In the genomic region with DNA sequence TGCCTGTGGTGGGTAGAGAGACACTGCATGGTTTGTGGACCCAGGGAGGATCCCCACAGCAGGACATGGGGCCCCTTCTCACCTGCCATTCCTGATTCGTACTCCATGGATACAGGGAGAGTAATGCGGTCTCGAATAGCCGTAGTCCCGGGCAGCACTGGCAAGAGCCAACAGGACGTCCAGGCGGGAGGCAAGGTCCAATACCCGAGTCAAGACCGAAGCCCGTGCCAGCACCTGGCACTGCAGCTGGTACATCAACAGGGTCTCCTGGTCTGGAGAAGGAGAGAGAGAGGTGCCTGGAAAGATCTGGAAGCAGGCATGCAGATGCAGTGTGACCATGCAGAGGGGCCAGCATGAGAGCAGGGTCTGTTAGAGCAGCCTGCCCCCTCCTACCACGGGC, we compare ENCODE assay signal across 19 mouse cellular contexts. TPM values are rescaled to one million over a fixed set of nuclear protein-coding genes. Genes with fewer than 3 reads are reported as not detected.
DNase-seq lines count a peak whose midpoint lies in the region; ATAC-seq lines count a peak whose summit lies in the region.
"Had no signal": no experiment of that assay in that cellular context is flagged by ENCODE, and none has a peak within 500 bp of the region (broad histone marks: within the 10 kb centered on the region; RNA-seq: fewer than 3 reads in every experiment).

No protein-coding gene starts in this region.

- 0 out of 2 replicates have a peak overlapping the region, but pooled peaks have one; percentile 9 for H3K4me3 ChIP-seq in midbrain, embryonic 10.5 days
- H3K4me3 ChIP-seq in midbrain, embryonic 11.5 days (ENCODE audit: low read depth, low read length), result no peak overlapping the region
- no peak overlapping the region for H3K4me3 ChIP-seq in limb, embryonic 10.5 days
- H3K4me3 ChIP-seq: forebrain, embryonic 15.5 days had no signal

- H3K27me3 ChIP-seq in midbrain, embryonic 10.5 days (ENCODE audit: low read depth, poor library complexity, severe bottlenecking), result no peaks in the 10 kb centered on the region
- no peaks in the 10 kb centered on the region for H3K27me3 ChIP-seq in midbrain, embryonic 11.5 days (ENCODE audit: control insufficient read depth, insufficient read depth, low read length)
- H3K27me3 ChIP-seq in limb, embryonic 10.5 days (ENCODE audit: low read depth, poor library complexity, severe bottlenecking), result peaks cover 4% of the 10 kb centered on the region; the same call in 1 of the 2 replicates
- H3K27me3 ChIP-seq: CH12.LX; forebrain, embryonic 15.5 days had no signal

- peak; percentile 27 to 29 for DNase-seq in cerebellum, postnatal 14 days
- DNase-seq in cerebellum, adult 9-10 months, result no peak
- DNase-seq in heart, adult 11 months, result peak; percentile 87
- no peak for DNase-seq in heart, adult 8-10 months (ENCODE audit: low spot score)
- no peak for DNase-seq in midbrain, embryonic 10.5 days (ENCODE audit: low spot score)
- DNase-seq in midbrain, embryonic 11.5 days (ENCODE audit: low spot score, missing footprints), result no peak
- peak; percentile 27 for DNase-seq in limb, embryonic 10.5 days (ENCODE audit: low spot score)
- no peak for DNase-seq in spleen, postnatal 14 days (ENCODE audit: low spot score in 2 of 2)
- DNase-seq: adrenal gland, postnatal 10 days; cerebellum, adult 11-12 months; cerebellum, postnatal 25 days; gastrocnemius, postnatal 10 days; heart, postnatal 14 days; kidney, adult 2 months had no signal

- H3K9ac ChIP-seq in midbrain, embryonic 11.5 days (ENCODE audit: low read length), result no peak overlapping the region
- H3K9ac ChIP-seq: forebrain, embryonic 15.5 days; hindbrain, embryonic 14.5 days had no signal

- H3K36me3 ChIP-seq in midbrain, embryonic 10.5 days, result no peaks in the 10 kb centered on the region
- H3K36me3 ChIP-seq in midbrain, embryonic 11.5 days (ENCODE audit: control insufficient read depth, insufficient read depth, low read length), result no peaks in the 10 kb centered on the region
- H3K36me3 ChIP-seq in limb, embryonic 10.5 days, result no peaks in the 10 kb centered on the region
- H3K36me3 ChIP-seq: forebrain, embryonic 15.5 days had no signal

- H3K9me3 ChIP-seq in midbrain, embryonic 10.5 days (replicated peaks), result no peaks in the 10 kb centered on the region
- H3K9me3 ChIP-seq in midbrain, embryonic 11.5 days (ENCODE audit: control insufficient read depth, low read length), result no peaks in the 10 kb centered on the region
- H3K9me3 ChIP-seq in limb, embryonic 10.5 days (replicated peaks), result no peaks in the 10 kb centered on the region
- H3K9me3 ChIP-seq: forebrain, embryonic 15.5 days had no signal

- no peak overlapping the region for H3K4me2 ChIP-seq in midbrain, embryonic 11.5 days
- H3K4me2 ChIP-seq: forebrain, embryonic 15.5 days; hindbrain, embryonic 14.5 days had no signal

- peaks cover 44% of the 10 kb centered on the region for H3K4me1 ChIP-seq in midbrain, embryonic 10.5 days
- peaks cover 9% of the 10 kb centered on the region for H3K4me1 ChIP-seq in midbrain, embryonic 11.5 days (ENCODE audit: control insufficient read depth, insufficient read depth, low read length)
- H3K4me1 ChIP-seq in limb, embryonic 10.5 days, result peaks cover 30% of the 10 kb centered on the region

- H3K27ac ChIP-seq in midbrain, embryonic 10.5 days (replicated peaks), result 0 out of 2 replicates have a peak overlapping the region, but pooled peaks have one; percentile 29
- no peak overlapping the region for H3K27ac ChIP-seq in midbrain, embryonic 11.5 days (ENCODE audit: low read depth, low read length)
- H3K27ac ChIP-seq in limb, embryonic 10.5 days, result peak overlapping the region; percentile 21; the same call in 1 of the 2 replicates
- H3K27ac ChIP-seq: forebrain, embryonic 15.5 days; hindbrain, embryonic 14.5 days had no signal

- 87% methylated on average over 11 of the region's 11 CpGs for WGBS in midbrain, embryonic 10.5 days
- 91% methylated on average over 11 of the region's 11 CpGs for WGBS in midbrain, embryonic 11.5 days
- 90% methylated on average over 11 of the region's 11 CpGs for WGBS in limb, embryonic 10.5 days

- no peak for ATAC-seq in midbrain, embryonic 11.5 days (ENCODE audit: low FRiP score)
- ATAC-seq: forebrain, embryonic 15.5 days; intestine, embryonic 16.5 days had no signal

RNA-seq across cellular contexts. Expression of a gene that starts 3.5 kb away (rescaled TPM):
- total RNA-seq in heart, adult 8-10 months (2022), result not detected
- polyA plus RNA-seq in midbrain, embryonic 10.5 days (2016; fragmentation: Nextera tagmentation; extraction: Ambion mirVana), result 7.1 and 7.7 TPM in 2 replicates
- 5.3 and 7.3 TPM in 2 replicates for polyA plus RNA-seq in midbrain, embryonic 11.5 days (2014; fragmentation: Nextera tagmentation; extraction: Ambion mirVana)
- polyA plus RNA-seq in limb, embryonic 10.5 days (2016; fragmentation: Nextera tagmentation; extraction: Ambion mirVana), result 1.2 and 1.4 TPM in 2 replicates
- total RNA-seq: hematopoietic stem cell, adult 5-6 weeks had no signal

RNA-seq across cellular contexts. Expression of a gene that starts 14.9 kb away (rescaled TPM):
- total RNA-seq in heart, adult 8-10 months (2022), result 10 to 100 TPM; 12.0 to 18.5 (median 16.6) TPM
- polyA plus RNA-seq in midbrain, embryonic 10.5 days (2016; fragmentation: Nextera tagmentation; extraction: Ambion mirVana), result 0.19 and 0.28 TPM in 2 replicates
- polyA plus RNA-seq in midbrain, embryonic 11.5 days (2014; fragmentation: Nextera tagmentation; extraction: Ambion mirVana), result 0.07 TPM in 1 of 2 replicates, not detected in the other
- 0.15 and 0.23 TPM in 2 replicates for polyA plus RNA-seq in limb, embryonic 10.5 days (2016; fragmentation: Nextera tagmentation; extraction: Ambion mirVana)

RNA-seq across cellular contexts. Expression of a gene that starts 15.3 kb away (rescaled TPM):
- under 1 TPM in 2 of 4 experiments, not detected in 2; 0.33 to 0.56 TPM for total RNA-seq in heart, adult 8-10 months (2022)
- 5.4 and 6.3 TPM in 2 replicates for polyA plus RNA-seq in midbrain, embryonic 10.5 days (2016; fragmentation: Nextera tagmentation; extraction: Ambion mirVana)
- 5.0 and 5.2 TPM in 2 replicates for polyA plus RNA-seq in midbrain, embryonic 11.5 days (2014; fragmentation: Nextera tagmentation; extraction: Ambion mirVana)
- 5.2 and 5.4 TPM in 2 replicates for polyA plus RNA-seq in limb, embryonic 10.5 days (2016; fragmentation: Nextera tagmentation; extraction: Ambion mirVana)

RNA-seq across cellular contexts. Expression of a gene that starts 18.5 kb away (rescaled TPM):
- total RNA-seq in heart, adult 8-10 months (2022), result 10 to 100 TPM; 21.6 to 33.8 (median 30.0) TPM
- polyA plus RNA-seq in midbrain, embryonic 10.5 days (2016; fragmentation: Nextera tagmentation; extraction: Ambion mirVana), result 216 and 217 TPM in 2 replicates
- 73.8 and 83.9 TPM in 2 replicates for polyA plus RNA-seq in midbrain, embryonic 11.5 days (2014; fragmentation: Nextera tagmentation; extraction: Ambion mirVana)
- 174 and 186 TPM in 2 replicates for polyA plus RNA-seq in limb, embryonic 10.5 days (2016; fragmentation: Nextera tagmentation; extraction: Ambion mirVana)

RNA-seq across cellular contexts. Expression of a gene that starts 27.6 kb away (rescaled TPM):
- 10 to 100 TPM; 13.5 to 22.7 (median 21.5) TPM for total RNA-seq in heart, adult 8-10 months (2022)
- 527 and 597 TPM in 2 replicates for polyA plus RNA-seq in midbrain, embryonic 10.5 days (2016; fragmentation: Nextera tagmentation; extraction: Ambion mirVana)
- 614 and 653 TPM in 2 replicates for polyA plus RNA-seq in midbrain, embryonic 11.5 days (2014; fragmentation: Nextera tagmentation; extraction: Ambion mirVana)
- polyA plus RNA-seq in limb, embryonic 10.5 days (2016; fragmentation: Nextera tagmentation; extraction: Ambion mirVana), result 453 and 568 TPM in 2 replicates

Comparison
In these comparisons a context has a peak if more than half of its experiments do, and no peak if none do; other contexts are left out.
1. DNase-seq: peak in cerebellum, postnatal 14 days (2 of 2), heart, adult 11 months (single experiment) and limb, embryonic 10.5 days (single experiment); none in cerebellum, adult 9-10 months (single experiment), heart, adult 8-10 months (single experiment), midbrain, embryonic 10.5 days (single experiment), midbrain, embryonic 11.5 days (single experiment) and spleen, postnatal 14 days (0 of 2).